Mouse (Mus musculus): Measurements from ENCODE around the gene Ppp1r7. TPM values are rescaled to one million over a fixed set of nuclear protein-coding genes. Genes with fewer than 3 reads are reported as not detected.

Gene Ppp1r7
- polyA plus RNA-seq, 1 experiment from 2014 or later, result 79.4 TPM

- Histone ChIP-seq H3K9me3 (no peaks in the 10 kb centered on the region), H3K4me2 (replicated peaks) (no peak overlapping the region), H3K36me3 (peaks cover 43% of the 10 kb centered on the region), H3K27ac (no peak overlapping the region), H3K4me3 (replicated peaks) (no peak overlapping the region), H3K9ac (no peak overlapping the region), H3K4me1 (replicated peaks) (no peaks in the 10 kb centered on the region), H3K27me3 (replicated peaks) (no peaks in the 10 kb centered on the region)
- 90% methylated on average over 4 of the region's 4 CpGs for WGBS
- ATAC-seq, result no peak
These were observed 20.0 kb downstream of the Ppp1r7 start for GRCm38 (mm10) chr1:93362661-93363060.

- Histone ChIP-seq H3K9me3 (no peaks in the 10 kb centered on the region), H3K9ac (no peak overlapping the region), H3K36me3 (peaks cover 28% of the 10 kb centered on the region), H3K4me3 (replicated peaks) (no peak overlapping the region), H3K4me2 (replicated peaks) (no peak overlapping the region), H3K27me3 (replicated peaks) (no peaks in the 10 kb centered on the region), H3K27ac (no peak overlapping the region), H3K4me1 (replicated peaks) (no peaks in the 10 kb centered on the region)
- ATAC-seq, result no peak
- 91% methylated on average over 6 of the region's 6 CpGs for whole genome bisulfite sequencing
These were observed 23.0 kb downstream of the Ppp1r7 start for GRCm38 (mm10) chr1:93365641-93366040.

DNA sequence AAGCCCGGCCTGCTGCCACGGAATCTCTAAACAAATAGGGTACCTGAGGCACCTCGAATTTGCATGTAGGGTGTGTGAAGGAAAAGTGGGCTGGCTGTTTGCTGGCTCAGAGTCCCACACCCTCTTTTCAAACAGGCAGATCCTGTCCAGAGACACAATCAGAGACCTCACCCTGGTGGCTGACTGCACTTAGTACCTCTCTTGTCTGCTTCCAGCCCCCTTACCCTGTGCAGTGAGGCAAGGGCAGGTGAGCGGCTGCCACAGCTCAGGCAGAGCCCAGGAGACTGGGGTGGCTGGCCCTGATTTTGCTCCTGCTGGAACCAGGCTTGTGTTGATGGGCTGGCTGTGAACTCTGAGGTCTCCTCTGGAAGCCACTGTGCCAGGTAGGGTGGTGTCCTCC is 31.0 kb downstream of the Ppp1r7 start, which contains the start of gene Ano7:
Gene Ano7 (plus strand): TSS at position 266 of the 400 bp plus-strand sequence.
- WGBS, result 47% methylated on average over 4 of the region's 4 CpGs
- Histone ChIP-seq H3K36me3 (no peaks in the 10 kb centered on the region), H3K4me1 (replicated peaks) (0 out of 2 replicates have a peak, but pooled peaks cover 3% of the 10 kb centered on the region), H3K27me3 (replicated peaks) (no peaks in the 10 kb centered on the region), H3K4me2 (replicated peaks) (no peak within 1 kb of the TSS), H3K9ac (no peak within 1 kb of the TSS), H3K27ac (no peak within 1 kb of the TSS), H3K9me3 (no peaks in the 10 kb centered on the region), H3K4me3 (replicated peaks) (no peak within 1 kb of the TSS)
- peak; percentile 71 for ATAC-seq

DNA sequence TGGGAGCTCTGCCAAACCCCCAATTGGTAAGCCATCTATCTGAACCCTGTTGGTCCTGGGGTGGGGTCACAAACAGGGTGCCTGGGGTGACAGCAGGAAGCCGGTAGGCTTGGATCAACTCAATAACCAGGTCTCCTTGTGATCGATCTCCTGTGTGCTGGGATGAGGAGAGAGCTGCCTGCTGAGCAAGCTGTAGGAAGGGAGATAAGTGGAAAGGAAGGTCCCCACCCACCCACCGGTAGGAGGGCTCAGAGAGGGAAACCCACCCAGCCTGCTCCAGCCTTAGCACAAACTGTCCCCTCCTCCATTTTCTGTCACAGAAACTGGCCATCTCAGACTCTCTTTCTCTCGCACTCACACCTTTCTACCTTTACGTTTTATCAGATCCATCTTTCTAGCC is 34.7 kb downstream of the Ppp1r7 start:
- no peak overlapping the region for H3K4me2 ChIP-seq (replicated peaks)
- no peaks in the 10 kb centered on the region for H3K9me3 ChIP-seq
- WGBS, result 55% methylated on average over 5 of the region's 5 CpGs
- H3K4me1 ChIP-seq (replicated peaks), result 0 out of 2 replicates have a peak, but pooled peaks cover 3% of the 10 kb centered on the region
- H3K9ac ChIP-seq, result no peak overlapping the region
- H3K27ac ChIP-seq, result no peak overlapping the region
- no peak overlapping the region for H3K4me3 ChIP-seq (replicated peaks)
- no peaks in the 10 kb centered on the region for H3K36me3 ChIP-seq
- no peak for ATAC-seq
- H3K27me3 ChIP-seq (replicated peaks), result no peaks in the 10 kb centered on the region

- WGBS, result 75% methylated on average over 5 of the region's 5 CpGs
- H3K4me1 ChIP-seq (replicated peaks), result no peaks in the 10 kb centered on the region
- no peaks in the 10 kb centered on the region for H3K36me3 ChIP-seq
- ATAC-seq, result no peak
- no peak overlapping the region for H3K4me3 ChIP-seq (replicated peaks)
- no peak overlapping the region for H3K9ac ChIP-seq
- no peaks in the 10 kb centered on the region for H3K9me3 ChIP-seq
- no peak overlapping the region for H3K4me2 ChIP-seq (replicated peaks)
- no peak overlapping the region for H3K27ac ChIP-seq
- no peaks in the 10 kb centered on the region for H3K27me3 ChIP-seq (replicated peaks)
These were observed 36.5 kb downstream of the Ppp1r7 start for GRCm38 (mm10) chr1:93379117-93379516.

GRCm38 (mm10) chr1:93387198-93387597 is 44.5 kb downstream of the Ppp1r7 start:
- WGBS, result 30% methylated on average over 2 of the region's 2 CpGs
- no peaks in the 10 kb centered on the region for H3K9me3 ChIP-seq
- ATAC-seq, result peak; percentile 67
- H3K27ac ChIP-seq, result no peak overlapping the region
- H3K27me3 ChIP-seq (replicated peaks), result no peaks in the 10 kb centered on the region
- H3K4me2 ChIP-seq (replicated peaks), result no peak overlapping the region
- H3K9ac ChIP-seq, result no peak overlapping the region
- no peaks in the 10 kb centered on the region for H3K36me3 ChIP-seq
- no peak overlapping the region for H3K4me3 ChIP-seq (replicated peaks)
- no peaks in the 10 kb centered on the region for H3K4me1 ChIP-seq (replicated peaks)

- Histone ChIP-seq H3K4me1 (replicated peaks) (no peaks in the 10 kb centered on the region), H3K9ac (no peak overlapping the region), H3K4me3 (replicated peaks) (no peak overlapping the region), H3K27me3 (replicated peaks) (no peaks in the 10 kb centered on the region), H3K27ac (no peak overlapping the region), H3K9me3 (no peaks in the 10 kb centered on the region), H3K36me3 (no peaks in the 10 kb centered on the region), H3K4me2 (replicated peaks) (no peak overlapping the region)
- 81% methylated on average over 2 of the region's 2 CpGs for WGBS
- ATAC-seq, result no peak
These were observed 46.3 kb downstream of the Ppp1r7 start for GRCm38 (mm10) chr1:93388906-93389305.

DNA sequence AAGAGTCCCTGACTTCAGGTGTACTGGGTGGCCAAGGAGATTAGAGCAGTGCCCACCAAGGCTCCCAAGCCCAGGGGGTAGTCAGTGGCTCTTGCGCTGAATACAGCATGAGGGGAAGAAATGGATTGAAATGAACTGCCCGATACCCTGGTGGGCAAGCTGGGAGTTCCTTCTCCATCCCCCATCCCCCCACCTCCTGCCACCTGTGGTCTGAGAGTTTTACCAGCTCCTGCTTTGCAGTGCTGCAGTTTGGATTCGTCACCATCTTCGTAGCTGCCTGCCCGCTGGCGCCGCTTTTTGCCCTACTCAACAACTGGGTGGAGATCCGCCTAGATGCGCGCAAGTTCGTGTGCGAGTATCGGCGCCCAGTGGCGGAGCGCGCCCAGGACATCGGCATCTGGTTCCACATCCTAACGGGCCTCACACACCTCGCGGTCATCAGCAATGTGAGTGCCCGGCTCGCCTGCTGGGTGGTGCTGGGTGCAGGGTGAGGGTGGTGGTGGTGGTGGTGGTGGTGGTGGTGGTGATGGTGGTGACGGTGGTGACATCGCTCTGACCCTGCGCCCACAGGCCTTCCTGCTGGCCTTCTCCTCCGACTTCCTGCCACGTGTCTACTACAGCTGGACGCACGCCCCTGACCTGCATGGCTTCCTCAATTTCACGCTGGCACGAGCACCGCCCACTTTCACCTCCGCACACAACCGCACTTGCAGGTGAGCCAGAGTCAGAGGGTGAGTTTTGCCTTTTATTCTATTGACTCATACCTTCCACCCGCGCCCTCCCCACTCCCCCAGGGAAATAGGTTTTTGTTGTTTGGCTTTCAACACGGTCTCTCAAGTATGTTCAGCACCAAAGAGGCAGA is 58.8 kb downstream of the Ppp1r7 start:
- H3K9me3 ChIP-seq, result no peaks in the 10 kb centered on the region
- peak; percentile 42 for ATAC-seq
- H3K9ac ChIP-seq, result no peak overlapping the region
- H3K4me1 ChIP-seq (replicated peaks), result peaks cover 5% of the 10 kb centered on the region
- no peaks in the 10 kb centered on the region for H3K27me3 ChIP-seq (replicated peaks)
- H3K4me2 ChIP-seq (replicated peaks), result peak overlapping the region; percentile 59
- WGBS, result 15% methylated on average over 38 of the region's 38 CpGs
- H3K36me3 ChIP-seq, result peaks cover 1% of the 10 kb centered on the region; the same call in 1 of the 2 replicates
- no peak overlapping the region for H3K27ac ChIP-seq
- peak overlapping the region; percentile 23 for H3K4me3 ChIP-seq (replicated peaks)

DNA sequence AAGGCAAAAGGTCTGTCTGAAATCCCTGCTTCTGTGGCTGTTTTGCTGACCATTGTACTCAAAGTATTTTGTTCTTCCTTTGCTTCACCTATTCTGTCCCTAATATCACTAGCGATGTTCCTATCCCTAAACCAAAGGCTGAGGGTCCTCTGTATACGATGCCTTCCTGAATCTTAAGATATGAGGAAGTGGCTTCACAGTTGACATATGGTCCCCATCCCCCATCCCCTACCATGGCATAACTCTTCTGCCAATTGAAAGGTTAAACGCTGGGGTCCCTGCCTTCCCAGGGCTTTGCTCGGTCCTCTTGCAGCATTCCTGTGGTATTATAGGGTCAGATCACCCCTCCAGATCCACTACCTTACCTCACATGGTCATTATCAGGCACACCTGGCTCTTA is 60.7 kb downstream of the Ppp1r7 start:
- 80% methylated on average over 4 of the region's 4 CpGs for WGBS
- Histone ChIP-seq H3K4me2 (replicated peaks) (no peak overlapping the region), H3K36me3 (peaks cover 19% of the 10 kb centered on the region), H3K9ac (no peak overlapping the region), H3K27me3 (replicated peaks) (no peaks in the 10 kb centered on the region), H3K4me3 (replicated peaks) (no peak overlapping the region), H3K9me3 (no peaks in the 10 kb centered on the region), H3K4me1 (replicated peaks) (peaks cover 5% of the 10 kb centered on the region), H3K27ac (no peak overlapping the region)
- ATAC-seq, result no peak

Other genes starting within 250 kb of the Ppp1r7 start
- gene Kif1a, start 240.9 kb upstream of the Ppp1r7 start, polyA plus RNA-seq (2015; fragmentation: Nextera tagmentation; extraction: Ambion mirVana), result 18.3 and 21.4 TPM in 2 replicates
- 0.59 and 0.62 TPM in 2 replicates for gene Agxt, start 207.6 kb upstream of the Ppp1r7 start, polyA plus RNA-seq (2015; fragmentation: Nextera tagmentation; extraction: Ambion mirVana)
- 8.7 and 10.4 TPM in 2 replicates for gene 2310007B03Rik, start 181.9 kb upstream of the Ppp1r7 start, polyA plus RNA-seq (2015; fragmentation: Nextera tagmentation; extraction: Ambion mirVana)
- 0.04 and 0.13 TPM in 2 replicates for gene Crocc2, start 174.1 kb upstream of the Ppp1r7 start, polyA plus RNA-seq (2015; fragmentation: Nextera tagmentation; extraction: Ambion mirVana)
- gene Sned1, start 107.0 kb upstream of the Ppp1r7 start, polyA plus RNA-seq (2015; fragmentation: Nextera tagmentation; extraction: Ambion mirVana), result 2.8 and 4.4 TPM in 2 replicates
- 25.7 and 27.0 TPM in 2 replicates for gene Mterf4, start 36.9 kb upstream of the Ppp1r7 start, polyA plus RNA-seq (2015; fragmentation: Nextera tagmentation; extraction: Ambion mirVana)
- 9.2 and 10.6 TPM in 2 replicates for gene Pask, start 628 bp downstream of the Ppp1r7 start, polyA plus RNA-seq (2015; fragmentation: Nextera tagmentation; extraction: Ambion mirVana)
- gene Ano7, start 31.1 kb downstream of the Ppp1r7 start, polyA plus RNA-seq (2015; fragmentation: Nextera tagmentation; extraction: Ambion mirVana), result 1.8 and 2.0 TPM in 2 replicates
- 175 and 185 TPM in 2 replicates for gene Hdlbp, start 136.0 kb downstream of the Ppp1r7 start, polyA plus RNA-seq (2015; fragmentation: Nextera tagmentation; extraction: Ambion mirVana)
- 6.1 and 6.8 TPM in 2 replicates for gene Farp2, start 169.2 kb downstream of the Ppp1r7 start, polyA plus RNA-seq (2015; fragmentation: Nextera tagmentation; extraction: Ambion mirVana)